Comparison of ENCODE assay signal across 8 mouse cellular contexts in the genomic region with DNA sequence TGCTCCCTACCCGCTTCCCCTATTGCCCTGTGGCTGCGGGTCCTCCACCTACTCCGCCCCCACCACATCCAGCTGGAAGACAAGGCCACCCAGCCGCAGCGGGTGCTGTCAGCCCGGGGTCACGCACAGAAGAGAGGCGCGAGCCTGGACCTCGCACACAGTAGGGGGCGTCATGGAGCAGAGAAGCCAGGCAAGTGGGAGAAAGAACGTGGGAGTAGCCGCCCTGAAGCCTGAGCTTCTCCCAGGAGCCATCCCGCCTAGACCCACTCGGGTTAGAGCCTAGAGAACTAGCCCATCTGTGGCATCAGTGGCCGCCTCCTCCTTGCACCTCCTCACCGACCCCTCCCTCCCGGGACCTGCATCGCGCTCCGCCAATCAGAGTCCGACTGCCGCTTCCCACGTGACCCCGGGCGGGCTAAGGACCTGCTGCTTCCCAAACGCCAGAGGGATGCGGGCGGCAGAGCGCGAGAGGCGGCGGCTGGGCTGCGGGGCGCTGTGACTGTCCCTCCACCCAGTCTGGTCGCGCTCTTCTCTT. TPM values are rescaled to one million over a fixed set of nuclear protein-coding genes. Genes with fewer than 3 reads are reported as not detected.
DNase-seq lines count a peak whose midpoint lies in the region; ATAC-seq and TF ChIP-seq lines count a peak whose summit lies in the region.

No protein-coding gene starts in this region.

- under 1% methylated on average over 35 of the region's 37 CpGs for WGBS in forebrain, embryonic 16.5 days
- WGBS in liver, embryonic 13.5 days (ENCODE audit: insufficient replicate concordance) = 0% methylated on average over 36 of the region's 37 CpGs
- under 1% methylated on average over 34 of the region's 37 CpGs for WGBS in neural tube, embryonic 11.5 days

- peaks cover 47% of the 10 kb centered on the region for H3K27me3 ChIP-seq in E14TG2a.4 (ENCODE audit: insufficient read depth, low read length)
- no peaks in the 10 kb centered on the region for H3K27me3 ChIP-seq in forebrain, embryonic 16.5 days (replicated peaks; ENCODE audit: control insufficient read depth, insufficient read depth, low read length)
- peaks cover 51% of the 10 kb centered on the region for H3K27me3 ChIP-seq in liver, embryonic 13.5 days
- H3K27me3 ChIP-seq in neural tube, embryonic 11.5 days (ENCODE audit: control insufficient read depth, insufficient read depth, low read length) = peaks cover 8% of the 10 kb centered on the region

- no peaks in the 10 kb centered on the region for H3K9me3 ChIP-seq in E14TG2a.4 (ENCODE audit: low read length)
- no peaks in the 10 kb centered on the region for H3K9me3 ChIP-seq in forebrain, embryonic 16.5 days (ENCODE audit: control insufficient read depth, low read length)
- no peaks in the 10 kb centered on the region for H3K9me3 ChIP-seq in liver, embryonic 13.5 days (replicated peaks)
- H3K9me3 ChIP-seq in neural tube, embryonic 11.5 days (ENCODE audit: control insufficient read depth, low read length) = no peaks in the 10 kb centered on the region

- peak; percentile 96 for ATAC-seq in forebrain, embryonic 16.5 days
- peak; percentile 79 for ATAC-seq in liver, embryonic 13.5 days (ENCODE audit: low read depth)
- peak; percentile 99 for ATAC-seq in neural tube, embryonic 11.5 days (ENCODE audit: insufficient read depth, low FRiP score, low TSS enrichment)

- H3K4me2 ChIP-seq in forebrain, embryonic 16.5 days (ENCODE audit: low read length) = peak overlapping the region; percentile 90
- H3K4me2 ChIP-seq in liver, embryonic 13.5 days = peak overlapping the region; percentile 72
- H3K4me2 ChIP-seq in neural tube, embryonic 11.5 days (ENCODE audit: low read depth) = peak overlapping the region; percentile 95

- intact Hi-C loops in heart, postnatal 14 days (cut with DNase I) = no loop called here

- peaks cover 23% of the 10 kb centered on the region; the same call in 1 of the 2 replicates for H3K4me1 ChIP-seq in E14TG2a.4 (replicated peaks; ENCODE audit: low read depth, low read length)
- H3K4me1 ChIP-seq in forebrain, embryonic 16.5 days (replicated peaks; ENCODE audit: control insufficient read depth, insufficient read depth, low read length) = 0 out of 2 replicates have a peak, but pooled peaks cover 8% of the 10 kb centered on the region
- peaks cover 3% of the 10 kb centered on the region; the same call in 1 of the 2 replicates for H3K4me1 ChIP-seq in liver, embryonic 13.5 days (replicated peaks)
- no peaks in the 10 kb centered on the region for H3K4me1 ChIP-seq in neural tube, embryonic 11.5 days (ENCODE audit: control insufficient read depth, insufficient read depth, low read length)

- TF ChIP-seq CTCF in E14TG2a.4 (conservative IDR thresholded peaks at IDR 0.05; ENCODE audit: low read length) = no peak; the same call in 1 of the 2 replicates

- H3K9ac ChIP-seq in forebrain, embryonic 16.5 days (replicated peaks; ENCODE audit: low read depth, low read length) = peak overlapping the region; percentile 83
- no peak overlapping the region for H3K9ac ChIP-seq in liver, embryonic 13.5 days
- peak overlapping the region; percentile 65 for H3K9ac ChIP-seq in neural tube, embryonic 11.5 days (ENCODE audit: low read length)

- DNase-seq in cerebellum, adult 18-20 months = peak; percentile 98 to 100
- DNase-seq in heart, postnatal 14 days = peak; percentile 78 to 80
- DNase-seq in kidney, postnatal 4 days = peak; percentile 82 to 88
- peak; percentile 21 for DNase-seq in liver, embryonic 13.5 days
- peak; percentile 95 for DNase-seq in neural tube, embryonic 11.5 days (ENCODE audit: low spot score)
- peak; percentile 20 to 30 for DNase-seq in thymus, adult 18-20 months

- H3K4me3 ChIP-seq in E14TG2a.4 (replicated peaks; ENCODE audit: low read length) = peak overlapping the region; percentile 86
- H3K4me3 ChIP-seq in forebrain, embryonic 16.5 days (replicated peaks; ENCODE audit: low read length) = peak overlapping the region; percentile 74
- peak overlapping the region; percentile 47 for H3K4me3 ChIP-seq in liver, embryonic 13.5 days (replicated peaks)
- H3K4me3 ChIP-seq in neural tube, embryonic 11.5 days (ENCODE audit: low read depth, low read length) = peak overlapping the region; percentile 72

- peak overlapping the region; percentile 89 for H3K27ac ChIP-seq in forebrain, embryonic 16.5 days (ENCODE audit: low read length)
- H3K27ac ChIP-seq in liver, embryonic 13.5 days = no peak overlapping the region
- peak overlapping the region; percentile 86 for H3K27ac ChIP-seq in neural tube, embryonic 11.5 days (ENCODE audit: low read depth, low read length)

- H3K36me3 ChIP-seq in E14TG2a.4 (ENCODE audit: insufficient read depth, low read length) = no peaks in the 10 kb centered on the region
- H3K36me3 ChIP-seq in forebrain, embryonic 16.5 days (ENCODE audit: control insufficient read depth, insufficient read depth) = no peaks in the 10 kb centered on the region
- no peaks in the 10 kb centered on the region for H3K36me3 ChIP-seq in liver, embryonic 13.5 days
- H3K36me3 ChIP-seq in neural tube, embryonic 11.5 days (ENCODE audit: control insufficient read depth, insufficient read depth, low read length) = no peaks in the 10 kb centered on the region

RNA-seq across cellular contexts. Expression of gene Tmeff2, which starts 26.7 kb away (rescaled TPM):
- polyA plus RNA-seq in forebrain, embryonic 16.5 days (2015; fragmentation: Nextera tagmentation; extraction: Ambion mirVana) = 36.4 and 46.5 TPM in 2 replicates
- total RNA-seq in heart, postnatal 14 days (2021) = under 1 TPM; 0.39 to 0.69 TPM
- polyA plus RNA-seq in liver, embryonic 13.5 days (2015; fragmentation: Nextera tagmentation; extraction: Ambion mirVana) = 0.39 and 0.51 TPM in 2 replicates
- polyA plus RNA-seq in neural tube, embryonic 11.5 days (2014; fragmentation: Nextera tagmentation; extraction: Ambion mirVana) = 27.9 and 32.9 TPM in 2 replicates

Comparison
In these comparisons a context has a peak if more than half of its experiments do, and no peak if none do; other contexts are left out.
1. DNase-seq: peak in every context shown above with its lines; median percentile 99 in cerebellum, adult 18-20 months; 95 in neural tube, embryonic 11.5 days; 85 in kidney, postnatal 4 days; 79 in heart, postnatal 14 days; 25 in thymus, adult 18-20 months; 21 in liver, embryonic 13.5 days.
2. RNA of gene Tmeff2, which starts 26.7 kb away (polyA plus RNA-seq): 36.4 to 46.5 TPM in forebrain, embryonic 16.5 days and 27.9 to 32.9 TPM in neural tube, embryonic 11.5 days; 0.39 to 0.51 TPM in liver, embryonic 13.5 days; every median in the first group is over 10 times any median in the second.
3. Peak in every context shown above with its lines, with median percentiles within 50 percentile points of each other: H3K4me3 ChIP-seq, ATAC-seq and H3K4me2 ChIP-seq.